ENCODE assay signal across 8 mouse cellular contexts in genomic region chr13:99055609-99056321, GRCm38 (mm10).
DNase-seq lines count a peak whose midpoint lies in the region; ATAC-seq lines count a peak whose summit lies in the region.

No protein-coding gene starts in this region.

- no peak overlapping the region for H3K4me3 ChIP-seq in forebrain, embryonic 16.5 days (replicated peaks; ENCODE audit: low read length)
- H3K4me3 ChIP-seq in forebrain, embryonic 12.5 days (replicated peaks): no peak overlapping the region
- H3K4me3 ChIP-seq in stomach, embryonic 15.5 days (replicated peaks): no peak overlapping the region

- H3K9ac ChIP-seq in forebrain, embryonic 16.5 days (replicated peaks; ENCODE audit: low read depth, low read length): no peak overlapping the region
- H3K9ac ChIP-seq in forebrain, embryonic 12.5 days: no peak overlapping the region
- H3K9ac ChIP-seq in stomach, embryonic 15.5 days: no peak overlapping the region

- H3K4me1 ChIP-seq in forebrain, embryonic 16.5 days (replicated peaks; ENCODE audit: control insufficient read depth, insufficient read depth, low read length): 0 out of 2 replicates have a peak, but pooled peaks cover 5% of the 10 kb centered on the region
- H3K4me1 ChIP-seq in forebrain, embryonic 12.5 days: peaks cover 9% of the 10 kb centered on the region; the same call in 1 of the 2 replicates
- H3K4me1 ChIP-seq in stomach, embryonic 15.5 days: no peaks in the 10 kb centered on the region

- WGBS in forebrain, embryonic 16.5 days: 53% methylated on average over 11 of the region's 11 CpGs
- WGBS in forebrain, embryonic 12.5 days: 67% methylated on average over 11 of the region's 11 CpGs
- WGBS in stomach, embryonic 15.5 days: 34% methylated on average over 11 of the region's 11 CpGs

- peak; percentile 18 for DNase-seq in urinary bladder, postnatal 25 days (ENCODE audit: low spot score)
- no peak for DNase-seq in urinary bladder, postnatal 10 days (ENCODE audit: low spot score)
- peak; percentile 38 to 65 for DNase-seq in left cerebral cortex, adult 18-20 months (ENCODE audit: low spot score in 2 of 2)
- no peak for DNase-seq in layer of hippocampus, adult 8-10 months (ENCODE audit: low spot score in 2 of 2)
- DNase-seq in thymus, postnatal 10 days (ENCODE audit: low spot score in 2 of 2): no peak

- no peak overlapping the region for H3K27ac ChIP-seq in forebrain, embryonic 16.5 days (ENCODE audit: low read length)
- H3K27ac ChIP-seq in forebrain, embryonic 12.5 days: no peak overlapping the region
- H3K27ac ChIP-seq in stomach, embryonic 15.5 days: peak overlapping the region; percentile 27; the same call in 1 of the 2 replicates

- no peak overlapping the region for H3K4me2 ChIP-seq in forebrain, embryonic 16.5 days (ENCODE audit: low read length)
- no peak overlapping the region for H3K4me2 ChIP-seq in forebrain, embryonic 12.5 days
- H3K4me2 ChIP-seq in stomach, embryonic 15.5 days: peak overlapping the region; percentile 23; the same call in 1 of the 2 replicates

- H3K9me3 ChIP-seq in forebrain, embryonic 16.5 days (ENCODE audit: control insufficient read depth, low read length): no peaks in the 10 kb centered on the region
- no peaks in the 10 kb centered on the region for H3K9me3 ChIP-seq in forebrain, embryonic 12.5 days
- H3K9me3 ChIP-seq in stomach, embryonic 15.5 days: no peaks in the 10 kb centered on the region

- H3K27me3 ChIP-seq in forebrain, embryonic 16.5 days (replicated peaks; ENCODE audit: control insufficient read depth, insufficient read depth, low read length): no peaks in the 10 kb centered on the region
- H3K27me3 ChIP-seq in forebrain, embryonic 12.5 days: 0 out of 2 replicates have a peak, but pooled peaks cover 4% of the 10 kb centered on the region
- no peaks in the 10 kb centered on the region for H3K27me3 ChIP-seq in stomach, embryonic 15.5 days (replicated peaks)

- ATAC-seq in forebrain, embryonic 16.5 days: peak; percentile 55; the same call in 1 of the 2 replicates
- ATAC-seq in forebrain, embryonic 12.5 days (ENCODE audit: low FRiP score): no peak
- peak; percentile 55; the same call in 1 of the 2 replicates for ATAC-seq in stomach, embryonic 15.5 days (ENCODE audit: insufficient read depth, low FRiP score, low read depth)

- H3K36me3 ChIP-seq in forebrain, embryonic 16.5 days (ENCODE audit: control insufficient read depth, insufficient read depth): no peaks in the 10 kb centered on the region
- no peaks in the 10 kb centered on the region for H3K36me3 ChIP-seq in forebrain, embryonic 12.5 days (replicated peaks)
- no peaks in the 10 kb centered on the region for H3K36me3 ChIP-seq in stomach, embryonic 15.5 days

Comparison
In these comparisons a context has a peak if more than half of its experiments do, and no peak if none do; other contexts are left out.
1. DNase-seq: peak in urinary bladder, postnatal 25 days (single experiment) and left cerebral cortex, adult 18-20 months (2 of 2); none in urinary bladder, postnatal 10 days (single experiment), layer of hippocampus, adult 8-10 months (0 of 2) and thymus, postnatal 10 days (0 of 2).